Comparison of ENCODE assay signal across 23 mouse cellular contexts in genomic region chr9:77161764-77162163, GRCm38 (mm10).
A peak's percentile ranks its signal among the peaks of the same experiment; 100 is the strongest.
DNase-seq lines count a peak whose midpoint lies in the region; ATAC-seq lines count a peak whose summit lies in the region.
"Had no signal": no experiment of that assay in that cellular context is flagged by ENCODE, and none has a peak within 500 bp of the region (broad histone marks: within the 10 kb centered on the region; RNA-seq: fewer than 3 reads in every experiment).

No protein-coding gene starts in this region.

- H3K4me2 ChIP-seq in forebrain, embryonic 15.5 days (replicated peaks): no peak overlapping the region
- H3K4me2 ChIP-seq: heart, embryonic 13.5 days; intestine, embryonic 15.5 days; kidney, embryonic 15.5 days; limb, embryonic 15.5 days; liver, embryonic 15.5 days; neural tube, embryonic 13.5 days had no signal

- H3K4me1 ChIP-seq in forebrain, embryonic 15.5 days: no peaks in the 10 kb centered on the region; the same call in 1 of the 2 replicates
- H3K4me1 ChIP-seq: heart, embryonic 13.5 days; intestine, embryonic 15.5 days; kidney, embryonic 15.5 days; liver, embryonic 15.5 days; neural tube, embryonic 13.5 days had no signal

- no peak for ATAC-seq in frontal cortex, adult (ENCODE audit: low TSS enrichment)
- ATAC-seq in forebrain, embryonic 15.5 days (replicated peaks): no peak
- ATAC-seq: intestine, embryonic 15.5 days had no signal

- DNase-seq in cerebellum, postnatal 10 days: peak; percentile 28 to 45
- no peak for DNase-seq in cerebellum, adult 11-12 months
- peak; percentile 1 to 3 for DNase-seq in kidney, postnatal 36 days
- DNase-seq in kidney, postnatal 25 days: no peak
- DNase-seq in retina, adult 2 months (ENCODE audit: low read depth, low spot score): peak; percentile 3
- no peak for DNase-seq in retina, embryonic 14.5 days (ENCODE audit: low spot score)
- DNase-seq: adrenal gland, postnatal 25 days; cerebellum, adult 8-10 months; gastrocnemius, postnatal 10 days; heart, adult 18-20 months; heart, postnatal 36 days; layer of hippocampus, postnatal 36 days; retina, postnatal 1 day; thymus, adult 2 months had no signal

- no peak overlapping the region for H3K9ac ChIP-seq in forebrain, embryonic 15.5 days (replicated peaks)
- H3K9ac ChIP-seq: heart, embryonic 13.5 days; intestine, embryonic 15.5 days; kidney, embryonic 15.5 days; limb, embryonic 15.5 days; liver, embryonic 15.5 days; neural tube, embryonic 13.5 days had no signal

- no peaks in the 10 kb centered on the region for H3K9me3 ChIP-seq in forebrain, embryonic 15.5 days
- H3K9me3 ChIP-seq: G1E; heart, embryonic 13.5 days; intestine, embryonic 15.5 days; kidney, embryonic 15.5 days; limb, embryonic 15.5 days; liver, embryonic 15.5 days; neural tube, embryonic 13.5 days had no signal

- H3K27ac ChIP-seq in forebrain, embryonic 15.5 days (replicated peaks): no peak overlapping the region
- H3K27ac ChIP-seq: heart, embryonic 13.5 days; intestine, embryonic 15.5 days; kidney, embryonic 15.5 days; limb, embryonic 15.5 days; liver, embryonic 15.5 days; neural tube, embryonic 13.5 days had no signal

- H3K36me3 ChIP-seq in forebrain, embryonic 15.5 days: no peaks in the 10 kb centered on the region
- H3K36me3 ChIP-seq: G1E; intestine, embryonic 15.5 days; kidney, embryonic 15.5 days; limb, embryonic 15.5 days; liver, embryonic 15.5 days; neural tube, embryonic 13.5 days had no signal

- no peak overlapping the region for H3K4me3 ChIP-seq in forebrain, embryonic 15.5 days
- H3K4me3 ChIP-seq: heart, embryonic 13.5 days; intestine, embryonic 15.5 days; kidney, embryonic 15.5 days; limb, embryonic 15.5 days; liver, embryonic 15.5 days; neural tube, embryonic 13.5 days had no signal

- H3K27me3 ChIP-seq in forebrain, embryonic 15.5 days: no peaks in the 10 kb centered on the region
- H3K27me3 ChIP-seq: heart, embryonic 13.5 days; intestine, embryonic 15.5 days; kidney, embryonic 15.5 days; limb, embryonic 15.5 days; liver, embryonic 15.5 days; neural tube, embryonic 13.5 days had no signal

- WGBS in forebrain, embryonic 15.5 days: 45% methylated on average over 5 of the region's 5 CpGs

Comparison
In these comparisons a context has a peak if more than half of its experiments do, and no peak if none do; other contexts are left out.
1. DNase-seq: peak in cerebellum, postnatal 10 days (2 of 2), kidney, postnatal 36 days (2 of 2) and retina, adult 2 months (single experiment); none in cerebellum, adult 11-12 months (single experiment), kidney, postnatal 25 days (0 of 2) and retina, embryonic 14.5 days (single experiment).